Mouse (Mus musculus) embryonic fibroblast, embryonic 13.5 days (primary cell): ENCODE data around the gene Naalad2.
"Not testable (repeated sequence)": the region's sequence is repeated elsewhere in the genome, so short reads cannot be mapped to it uniquely, and the experiment has no call there.

Experiments used
- CTCF ChIP-seq: IDR thresholded peaks from 2 replicates; pipeline ENCODE4 v1.5.1; 2011; ENCODE audit warnings: mild to moderate bottlenecking, control low read depth, low read length, moderate library complexity, borderline replicate concordance; ENCODE audit not compliant: insufficient read depth
- POLR2A ChIP-seq: IDR thresholded peaks from 2 replicates; pipeline ENCODE4 v1.6.1; 2011; ENCODE audit warnings: low read depth, mild to moderate bottlenecking, control low read depth, low read length, moderate library complexity

DNA sequence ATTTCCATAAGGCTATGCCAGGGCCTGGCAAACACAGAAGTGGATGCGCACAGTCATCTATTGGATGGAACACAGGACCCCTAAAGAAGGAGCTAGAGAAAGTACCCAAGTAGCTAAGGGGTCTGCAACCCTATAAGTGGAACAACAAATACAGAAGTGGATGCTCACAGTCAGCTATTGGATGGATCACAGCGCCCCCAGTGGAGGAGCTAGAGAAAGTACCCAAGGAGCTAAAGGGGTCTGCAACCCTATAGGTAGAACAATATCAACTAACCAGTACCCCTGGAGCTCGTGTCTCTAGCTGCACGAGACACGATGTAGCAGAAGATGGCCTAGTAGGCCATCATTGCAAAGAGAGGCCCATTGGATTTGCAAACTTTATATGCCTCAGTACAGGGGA, 124.1 kb downstream of the Naalad2 start:
- TF ChIP-seq CTCF, POLR2A: not testable (repeated sequence)
